Mouse (Mus musculus) olfactory bulb, adult 2 months (tissue): Measurements from ENCODE around the gene Pcare. TPM values are rescaled to one million over a fixed set of nuclear protein-coding genes. Genes with fewer than 3 reads are reported as not detected.
A peak's percentile ranks its signal among the peaks of the same experiment; 100 is the strongest.

Experiments used
- H3K27ac ChIP-seq: fragments of 200-500 bp; 2 replicates; pipeline ENCODE4 v1.5.1; 2012; ENCODE audit warnings: low read depth, low read length; ENCODE audit not compliant: insufficient read depth
- H3K4me1 ChIP-seq: fragments of 200-500 bp; 2 replicates; pipeline ENCODE4 v1.6.1; 2012; ENCODE audit warnings: low read length; ENCODE audit not compliant: control insufficient read depth, insufficient read depth
- H3K4me3 ChIP-seq: fragments of 200-500 bp; 2 replicates; pipeline ENCODE4 v1.5.1; 2012; ENCODE audit warnings: mild to moderate bottlenecking, low read depth, low read length, moderate library complexity; ENCODE audit not compliant: insufficient read depth
- CTCF ChIP-seq: fragments of 200-500 bp; IDR thresholded peaks from 2 replicates; pipeline ENCODE4 v1.5.1; 2012; ENCODE audit warnings: low read depth, mild to moderate bottlenecking, low read length, moderate library complexity; ENCODE audit not compliant: insufficient read depth
- POLR2A ChIP-seq: fragments of 200-500 bp; IDR thresholded peaks from 2 replicates; pipeline ENCODE4 v1.6.1; 2012; ENCODE audit warnings: mild to moderate bottlenecking, low read depth, low read length, moderate library complexity; ENCODE audit not compliant: insufficient read depth
- WGBS: fragments of 180-500 bp; shearing (Covaris S2); methylation state at CpG from one replicate; pipeline ENCODE4 v1.1.7; 2018; 5-methylcytosine and 5-hydroxymethylcytosine counted together
- polyA plus RNA-seq: library from polyadenylated mRNA; stranded (reverse); fragments of >200 nt; gene quantifications from 2 replicates; pipeline ENCODE4 v1.2.4, GENCODE M21; 2012; ENCODE audit warnings: low replicate concordance; ENCODE audit not compliant: missing spikeins, insufficient read depth, insufficient read length

The Pcare gene
- polyA plus RNA-seq, 1 experiment: not detected

GRCm38 (mm10) chr17:71707715-71708114, 45.0 kb downstream of the Pcare start:
- peak overlapping the region; percentile 22 for H3K27ac ChIP-seq
- H3K4me3 ChIP-seq: no peak overlapping the region
- no peak for TF ChIP-seq POLR2A
- TF ChIP-seq CTCF: no peak
- WGBS: 23% methylated on average over 4 of the region's 4 CpGs
- peaks cover 19% of the 10 kb centered on the region for H3K4me1 ChIP-seq

GRCm38 (mm10) chr17:71705550-71706480, 46.9 kb downstream of the Pcare start:
- H3K27ac ChIP-seq: no peak overlapping the region
- 88% methylated on average over 14 of the region's 14 CpGs for WGBS
- no peak overlapping the region for H3K4me3 ChIP-seq
- TF ChIP-seq CTCF (no peak), POLR2A (no peak)
- H3K4me1 ChIP-seq: peaks cover 19% of the 10 kb centered on the region

GRCm38 (mm10) chr17:71705113-71705512, 47.6 kb downstream of the Pcare start:
- TF ChIP-seq CTCF (no peak), POLR2A (no peak)
- Histone ChIP-seq H3K4me1 (peaks cover 19% of the 10 kb centered on the region), H3K27ac (no peak overlapping the region), H3K4me3 (no peak overlapping the region)
- 75% methylated on average over 1 of the region's 1 CpGs for WGBS

- TF ChIP-seq CTCF: no peak
- TF ChIP-seq POLR2A: no peak
- Histone ChIP-seq H3K4me1 (peaks cover 20% of the 10 kb centered on the region), H3K4me3 (no peak overlapping the region), H3K27ac (no peak overlapping the region)
- 92% methylated on average over 11 of the region's 11 CpGs for WGBS
Measured at GRCm38 (mm10) chr17:71698619-71698956, 54.1 kb downstream of the Pcare start.

GRCm38 (mm10) chr17:71697896-71698618, 54.6 kb downstream of the Pcare start:
- TF ChIP-seq CTCF: no peak
- no peak for TF ChIP-seq POLR2A
- Histone ChIP-seq H3K4me3 (no peak overlapping the region), H3K27ac (no peak overlapping the region), H3K4me1 (peaks cover 25% of the 10 kb centered on the region)
- WGBS: 89% methylated on average over 11 of the region's 11 CpGs

- 85% methylated on average over 5 of the region's 5 CpGs for WGBS
- Histone ChIP-seq H3K4me1 (peaks cover 32% of the 10 kb centered on the region), H3K27ac (no peak overlapping the region), H3K4me3 (no peak overlapping the region)
- TF ChIP-seq POLR2A (no peak), CTCF (no peak)
Measured at GRCm38 (mm10) chr17:71696396-71696795, 56.3 kb downstream of the Pcare start.

GRCm38 (mm10) chr17:71695716-71696315, 56.9 kb downstream of the Pcare start:
- 84% methylated on average over 15 of the region's 15 CpGs for WGBS
- no peak overlapping the region for H3K27ac ChIP-seq
- H3K4me1 ChIP-seq: peaks cover 38% of the 10 kb centered on the region
- H3K4me3 ChIP-seq: no peak overlapping the region
- TF ChIP-seq CTCF (no peak), POLR2A (no peak)

GRCm38 (mm10) chr17:71695151-71695550, 57.5 kb downstream of the Pcare start:
- TF ChIP-seq POLR2A (no peak), CTCF (no peak)
- peaks cover 45% of the 10 kb centered on the region for H3K4me1 ChIP-seq
- H3K27ac ChIP-seq: no peak overlapping the region
- WGBS: 89% methylated on average over 8 of the region's 8 CpGs
- no peak overlapping the region for H3K4me3 ChIP-seq

GRCm38 (mm10) chr17:71693780-71694179, 58.9 kb downstream of the Pcare start:
- TF ChIP-seq POLR2A (no peak), CTCF (no peak; the same call in 1 of the 2 replicates)
- Histone ChIP-seq H3K4me3 (no peak overlapping the region), H3K4me1 (peaks cover 51% of the 10 kb centered on the region), H3K27ac (peak overlapping the region; percentile 84)
- 58% methylated on average over 8 of the region's 8 CpGs for WGBS

Other genes starting within 250 kb of the Pcare start
- gene Ndc80, start 226.0 kb downstream of the Pcare start, polyA plus RNA-seq: not detected in 2 replicates
- gene Spdya, start 200.8 kb downstream of the Pcare start, polyA plus RNA-seq: not detected in 2 replicates
- gene Wdr43, start 137.0 kb downstream of the Pcare start, polyA plus RNA-seq: not detected in 2 replicates
- gene Togaram2, start 79.6 kb downstream of the Pcare start, polyA plus RNA-seq: not detected in 2 replicates
- gene Clip4, start 15.6 kb upstream of the Pcare start, polyA plus RNA-seq: 371 TPM in 1 of 2 replicates, not detected in the other